Mouse (Mus musculus): ENCODE measurements at regions not wholly inside any gene's neighbourhood (a gene's known extent, or its start where the extent isn't known, plus 50 kb on each side); places are given as distances from the start of the nearest gene placed in this dataset.

GRCm38 (mm10) chr10:29594969-29595368 is 59.3 kb upstream of the Rspo3 start:
- 65% methylated on average over 1 of the region's 1 CpGs for WGBS
- no peak for TF ChIP-seq POLR2A (IDR thresholded peaks at IDR 0.05; ENCODE audit: borderline replicate concordance, insufficient read depth, low read length)
- TF ChIP-seq CTCF (IDR thresholded peaks at IDR 0.05; ENCODE audit: borderline replicate concordance, insufficient read depth, low read depth, low read length): no peak
- Histone ChIP-seq H3K4me3 (replicated peaks; ENCODE audit: insufficient read depth, low read depth, low read length) (no peak overlapping the region), H3K4me1 (ENCODE audit: control insufficient read depth, insufficient read depth, low read length) (no peaks in the 10 kb centered on the region), H3K27me3 (ENCODE audit: control insufficient read depth, insufficient read depth, low read length) (no peaks in the 10 kb centered on the region), H3K27ac (ENCODE audit: insufficient read depth, low read length) (no peak overlapping the region)
- DNase-seq: no peak

GRCm38 (mm10) chr10:29592906-29593305 is 57.2 kb upstream of the Rspo3 start:
- H3K4me1 ChIP-seq (ENCODE audit: control insufficient read depth, insufficient read depth, low read length): no peaks in the 10 kb centered on the region
- 81% methylated on average over 3 of the region's 3 CpGs for WGBS
- H3K27me3 ChIP-seq (ENCODE audit: control insufficient read depth, insufficient read depth, low read length): no peaks in the 10 kb centered on the region
- DNase-seq: no peak
- TF ChIP-seq POLR2A (IDR thresholded peaks at IDR 0.05; ENCODE audit: borderline replicate concordance, insufficient read depth, low read length): no peak
- TF ChIP-seq CTCF (IDR thresholded peaks at IDR 0.05; ENCODE audit: borderline replicate concordance, insufficient read depth, low read depth, low read length): no peak
- H3K27ac ChIP-seq (ENCODE audit: insufficient read depth, low read length): no peak overlapping the region
- no peak overlapping the region for H3K4me3 ChIP-seq (replicated peaks; ENCODE audit: insufficient read depth, low read depth, low read length)

- TF ChIP-seq CTCF (IDR thresholded peaks at IDR 0.05; ENCODE audit: borderline replicate concordance, insufficient read depth, low read depth, low read length) (no peak), POLR2A (IDR thresholded peaks at IDR 0.05; ENCODE audit: borderline replicate concordance, insufficient read depth, low read length) (no peak)
Observed at GRCm38 (mm10) chr10:29590187-29590586, 54.5 kb upstream of the Rspo3 start.

GRCm38 (mm10) chr10:29589739-29590138 is 54.1 kb upstream of the Rspo3 start:
- TF ChIP-seq CTCF (IDR thresholded peaks at IDR 0.05; ENCODE audit: borderline replicate concordance, insufficient read depth, low read depth, low read length): no peak
- TF ChIP-seq POLR2A (IDR thresholded peaks at IDR 0.05; ENCODE audit: borderline replicate concordance, insufficient read depth, low read length): no peak
- Histone ChIP-seq H3K27me3 (ENCODE audit: control insufficient read depth, insufficient read depth, low read length) (no peaks in the 10 kb centered on the region), H3K4me3 (replicated peaks; ENCODE audit: insufficient read depth, low read depth, low read length) (no peak overlapping the region), H3K27ac (ENCODE audit: insufficient read depth, low read length) (no peak overlapping the region), H3K4me1 (ENCODE audit: control insufficient read depth, insufficient read depth, low read length) (no peaks in the 10 kb centered on the region)
- DNase-seq: no peak

More at GRCm38 (mm10) chr10:29590187-29590586, 54.5 kb upstream of the Rspo3 start:
- DNase-seq: no peak
- Histone ChIP-seq H3K4me1 (ENCODE audit: control insufficient read depth, insufficient read depth, low read length) (no peaks in the 10 kb centered on the region), H3K27me3 (ENCODE audit: control insufficient read depth, insufficient read depth, low read length) (no peaks in the 10 kb centered on the region), H3K27ac (ENCODE audit: insufficient read depth, low read length) (no peak overlapping the region), H3K4me3 (replicated peaks; ENCODE audit: insufficient read depth, low read depth, low read length) (no peak overlapping the region)

Measured in cerebellum, adult 2 months (tissue).